In genomic region chr13:46153282-46154260, GRCm38 (mm10) we compare ENCODE assay signal across 19 mouse cellular contexts.
A peak's percentile ranks its signal among the peaks of the same experiment; 100 is the strongest.
DNase-seq lines count a peak whose midpoint lies in the region; ATAC-seq lines count a peak whose summit lies in the region.
"Had no signal": no experiment of that assay in that cellular context is flagged by ENCODE, and none has a peak within 500 bp of the region (broad histone marks: within the 10 kb centered on the region; RNA-seq: fewer than 3 reads in every experiment).

No protein-coding gene starts in this region.

- no peaks in the 10 kb centered on the region for H3K4me1 ChIP-seq in midbrain, embryonic 14.5 days (ENCODE audit: control insufficient read depth, insufficient read depth, low read length)
- no peaks in the 10 kb centered on the region for H3K4me1 ChIP-seq in midbrain, embryonic 16.5 days (ENCODE audit: control insufficient read depth, insufficient read depth, low read length)
- H3K4me1 ChIP-seq: hindbrain, embryonic 12.5 days; limb, embryonic 15.5 days had no signal

- ATAC-seq in midbrain, embryonic 14.5 days (ENCODE audit: low FRiP score, low TSS enrichment), result no peak
- ATAC-seq in midbrain, embryonic 16.5 days, result no peak
- ATAC-seq in monocyte, adult 5-6 weeks (replicated peaks; ENCODE audit: insufficient number of reproducible peaks, low FRiP score, low TSS enrichment, poor library complexity, severe bottlenecking), result no peak
- ATAC-seq: CD4-positive, CD25-positive, alpha-beta regulatory T cell, adult 4 months; intestine, postnatal 0 days had no signal

- no peak overlapping the region for H3K27ac ChIP-seq in midbrain, embryonic 14.5 days (replicated peaks; ENCODE audit: low read depth, low read length)
- no peak overlapping the region for H3K27ac ChIP-seq in midbrain, embryonic 16.5 days (ENCODE audit: low read length)
- H3K27ac ChIP-seq: hindbrain, embryonic 12.5 days; layer of hippocampus, adult 2 months; limb, embryonic 15.5 days; stomach, postnatal 0 days had no signal

- no peak overlapping the region for H3K4me2 ChIP-seq in midbrain, embryonic 14.5 days (ENCODE audit: low read length)
- H3K4me2 ChIP-seq in midbrain, embryonic 16.5 days (ENCODE audit: low read length), result no peak overlapping the region
- H3K4me2 ChIP-seq: hindbrain, embryonic 12.5 days; limb, embryonic 15.5 days had no signal

- H3K9me3 ChIP-seq in midbrain, embryonic 14.5 days (ENCODE audit: control insufficient read depth, low read length), result peaks cover 4% of the 10 kb centered on the region; the same call in 1 of the 2 replicates
- no peaks in the 10 kb centered on the region for H3K9me3 ChIP-seq in midbrain, embryonic 16.5 days (replicated peaks; ENCODE audit: control insufficient read depth, low read length, poor library complexity, severe bottlenecking)
- H3K9me3 ChIP-seq: limb, embryonic 15.5 days had no signal

- H3K4me3 ChIP-seq in midbrain, embryonic 14.5 days (replicated peaks; ENCODE audit: low read depth, low read length), result no peak overlapping the region
- H3K4me3 ChIP-seq in midbrain, embryonic 16.5 days (ENCODE audit: low read depth, low read length), result no peak overlapping the region
- H3K4me3 ChIP-seq: hindbrain, embryonic 12.5 days; layer of hippocampus, adult 2 months; limb, embryonic 15.5 days had no signal

- no peaks in the 10 kb centered on the region for H3K36me3 ChIP-seq in midbrain, embryonic 14.5 days (ENCODE audit: control insufficient read depth, insufficient read depth, low read length)
- no peaks in the 10 kb centered on the region for H3K36me3 ChIP-seq in midbrain, embryonic 16.5 days (ENCODE audit: control insufficient read depth, insufficient read depth, low read length)
- H3K36me3 ChIP-seq: hindbrain, embryonic 12.5 days; limb, embryonic 15.5 days had no signal

- 69% methylated on average over 14 of the region's 14 CpGs for WGBS in midbrain, embryonic 14.5 days
- 70% methylated on average over 14 of the region's 14 CpGs for WGBS in midbrain, embryonic 16.5 days

- no peak overlapping the region for H3K9ac ChIP-seq in midbrain, embryonic 14.5 days (replicated peaks; ENCODE audit: low read length)
- H3K9ac ChIP-seq in midbrain, embryonic 16.5 days (ENCODE audit: low read depth, low read length), result no peak overlapping the region
- H3K9ac ChIP-seq: hindbrain, embryonic 12.5 days; limb, embryonic 15.5 days had no signal

- no peaks in the 10 kb centered on the region for H3K27me3 ChIP-seq in midbrain, embryonic 14.5 days (ENCODE audit: control insufficient read depth, insufficient read depth, low read length)
- H3K27me3 ChIP-seq in midbrain, embryonic 16.5 days (ENCODE audit: control insufficient read depth, insufficient read depth, low read depth, low read length), result no peaks in the 10 kb centered on the region
- H3K27me3 ChIP-seq: hindbrain, embryonic 12.5 days; limb, embryonic 15.5 days had no signal

- DNase-seq in adrenal gland, adult 2 months, result peak; percentile 30
- no peak for DNase-seq in adrenal gland, postnatal 4 days (ENCODE audit: low spot score in 2 of 2)
- DNase-seq in frontal cortex, postnatal 36 days (ENCODE audit: low spot score in 2 of 2), result peak; percentile 6 to 26
- no peak for DNase-seq in frontal cortex, postnatal 25 days (ENCODE audit: low spot score in 2 of 2)
- peak; percentile 31 for DNase-seq in midbrain, embryonic 14.5 days
- DNase-seq in embryo, embryonic 11 days, result no peak
- DNase-seq: cerebellum, adult 9-10 months; gastrocnemius, postnatal 14 days; kidney, postnatal 10 days; lung, adult 18-20 months; thymus, postnatal 14 days had no signal

Comparison
In these comparisons a context has a peak if more than half of its experiments do, and no peak if none do; other contexts are left out.
1. DNase-seq: peak in adrenal gland, adult 2 months (single experiment), frontal cortex, postnatal 36 days (2 of 2) and midbrain, embryonic 14.5 days (single experiment); none in adrenal gland, postnatal 4 days (0 of 2), frontal cortex, postnatal 25 days (0 of 2) and embryo, embryonic 11 days (single experiment).